Mouse (Mus musculus): ENCODE results near the gene Zfp663. TPM values are rescaled to one million over a fixed set of nuclear protein-coding genes. Genes with fewer than 3 reads are reported as not detected.

The Zfp663 gene
- total RNA-seq, 1 experiment from 2014 or later: not detected

DNA sequence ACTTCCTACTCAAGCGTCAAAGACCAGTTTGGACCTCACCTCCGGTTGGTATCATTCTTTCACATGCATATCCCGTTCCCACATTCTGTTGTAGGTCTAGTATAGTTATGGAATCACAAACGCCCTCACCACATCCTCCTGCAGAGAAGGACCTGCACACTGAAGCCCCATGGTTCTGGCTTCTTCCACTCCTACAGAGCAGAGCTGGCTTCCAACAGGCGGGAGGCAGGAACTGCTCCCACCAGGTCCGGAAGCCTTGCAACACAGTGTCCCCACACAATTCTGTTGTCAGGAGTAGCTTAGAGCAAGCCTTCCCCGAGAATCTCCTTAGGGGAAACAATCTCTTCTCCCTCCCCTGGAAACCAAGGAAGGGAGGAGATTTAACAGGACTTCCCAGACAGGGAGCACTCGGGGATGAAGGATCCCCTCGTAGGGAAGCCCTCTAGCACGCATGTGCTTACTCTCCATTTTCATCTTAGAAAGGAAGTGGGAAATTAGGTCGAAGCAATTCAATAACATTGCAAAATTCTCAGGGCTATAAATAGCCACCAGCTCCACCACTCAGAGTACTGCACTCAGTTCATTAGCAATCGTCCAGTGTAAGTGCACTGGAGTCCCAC is 47.9 kb downstream of the Zfp663 start:
- DNase-seq: no peak

DNA sequence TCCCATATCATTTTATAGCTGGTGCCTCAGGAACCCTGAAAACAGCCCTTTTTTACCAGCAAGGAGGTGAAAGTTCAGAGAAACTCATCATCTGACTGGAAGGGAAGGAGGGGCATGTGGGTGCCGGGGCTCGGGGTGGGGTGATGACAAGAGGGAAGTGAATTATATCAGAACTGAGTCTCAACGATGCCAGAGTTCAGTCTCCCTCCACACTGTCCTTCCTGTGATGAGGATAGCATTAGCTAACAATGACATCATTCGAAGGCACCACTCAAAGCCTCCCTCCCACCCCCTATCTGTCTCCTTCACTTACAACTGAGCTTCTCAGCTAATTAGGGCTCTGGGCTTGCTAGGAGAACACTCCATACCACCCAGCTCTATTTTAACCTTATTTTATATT is 49.0 kb downstream of the Zfp663 start:
- no peak for DNase-seq

DNA sequence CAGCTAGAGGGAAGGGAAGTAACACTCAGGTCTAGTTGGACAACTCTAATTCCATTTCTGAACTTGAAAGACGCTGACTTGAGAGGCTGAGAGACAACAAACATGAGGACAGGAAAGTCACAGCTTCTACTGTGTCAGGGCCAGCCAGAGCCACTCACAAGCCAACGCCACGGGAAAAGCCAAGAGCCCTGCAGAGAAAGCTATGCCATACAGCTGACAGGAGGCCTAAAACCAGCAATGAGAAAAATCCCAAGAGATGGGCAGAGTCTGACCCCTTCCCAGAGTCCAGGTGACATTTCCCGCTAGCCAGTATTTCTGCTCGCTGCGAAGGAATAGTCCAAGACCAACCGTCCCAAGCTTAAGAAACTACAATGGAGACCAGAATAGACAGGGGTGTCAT is 49.6 kb downstream of the Zfp663 start:
- no peak for DNase-seq

- no peak for DNase-seq
Observed at GRCm38 (mm10) chr2:165317621-165318263, 50.8 kb downstream of the Zfp663 start.

GRCm38 (mm10) chr2:165316837-165317473 is 51.6 kb downstream of the Zfp663 start:
- DNase-seq: peak; percentile 33

DNA sequence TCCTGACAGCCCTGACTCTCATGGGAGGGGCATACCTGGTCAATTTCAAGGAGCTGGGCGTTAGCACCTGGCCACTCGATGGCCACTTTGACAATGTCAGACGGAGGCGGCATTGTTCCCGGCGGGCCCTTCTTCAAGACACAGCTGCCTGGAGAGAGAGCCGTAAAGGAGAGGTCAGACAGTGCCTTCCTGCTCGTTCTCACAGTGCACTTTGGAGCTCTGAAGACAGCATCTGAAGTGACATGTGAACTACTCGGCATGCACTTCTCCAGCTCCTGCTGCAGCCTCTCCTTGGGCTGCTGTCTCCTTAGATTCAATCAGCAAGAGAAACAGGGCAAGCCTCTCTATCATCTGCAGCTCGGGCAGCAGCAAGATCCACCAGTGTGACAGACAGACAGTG is 52.3 kb downstream of the Zfp663 start:
- DNase-seq: no peak

DNA sequence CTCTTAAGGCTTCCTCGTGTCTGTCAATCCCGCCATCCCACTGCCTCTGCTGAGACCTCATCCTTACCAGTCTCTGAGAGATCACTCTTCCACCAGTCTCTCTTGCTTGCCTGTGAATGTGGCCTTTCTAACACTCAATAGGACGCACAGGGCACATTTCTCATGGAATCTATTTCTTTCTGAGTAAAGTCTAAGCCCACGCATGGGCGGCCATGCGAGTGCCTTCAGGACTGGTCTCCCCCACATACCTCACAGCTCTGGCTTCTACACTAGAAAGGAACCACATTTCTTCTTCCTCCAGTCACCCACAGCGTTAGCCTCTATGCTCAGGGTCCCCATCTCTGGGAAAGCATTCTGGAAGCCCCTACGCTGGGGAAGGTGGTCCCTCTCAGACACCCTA is 54.3 kb downstream of the Zfp663 start:
- DNase-seq: no peak

- no peak for DNase-seq
Observed at GRCm38 (mm10) chr2:165312381-165312780, 56.1 kb downstream of the Zfp663 start.

DNA sequence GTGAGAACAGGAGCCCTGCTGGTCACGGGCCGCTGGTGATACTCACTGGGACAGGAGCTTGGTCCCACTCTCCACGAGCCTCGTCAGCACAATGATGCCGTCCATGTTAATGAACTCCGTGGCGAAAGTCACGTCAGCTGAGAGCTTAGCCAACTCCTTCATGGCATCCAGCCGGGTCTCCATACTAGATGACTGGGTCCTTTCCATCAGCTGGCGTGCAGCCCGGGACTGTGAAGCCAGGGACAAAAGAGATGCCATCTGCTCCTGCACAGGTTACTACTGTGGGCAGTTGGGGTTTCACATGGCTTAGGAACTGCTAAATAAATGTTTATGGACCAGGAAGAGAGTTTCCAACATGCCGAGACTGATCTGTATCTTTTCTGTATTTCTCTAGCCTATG is 57.0 kb downstream of the Zfp663 start:
- DNase-seq: peak; percentile 61

- DNase-seq: no peak
Observed at GRCm38 (mm10) chr2:165310818-165311425, 57.6 kb downstream of the Zfp663 start.

- DNase-seq: no peak
Observed at GRCm38 (mm10) chr2:165307801-165308200, 60.7 kb downstream of the Zfp663 start.

GRCm38 (mm10) chr2:165305438-165305837 is 63.1 kb downstream of the Zfp663 start:
- DNase-seq: no peak

DNA sequence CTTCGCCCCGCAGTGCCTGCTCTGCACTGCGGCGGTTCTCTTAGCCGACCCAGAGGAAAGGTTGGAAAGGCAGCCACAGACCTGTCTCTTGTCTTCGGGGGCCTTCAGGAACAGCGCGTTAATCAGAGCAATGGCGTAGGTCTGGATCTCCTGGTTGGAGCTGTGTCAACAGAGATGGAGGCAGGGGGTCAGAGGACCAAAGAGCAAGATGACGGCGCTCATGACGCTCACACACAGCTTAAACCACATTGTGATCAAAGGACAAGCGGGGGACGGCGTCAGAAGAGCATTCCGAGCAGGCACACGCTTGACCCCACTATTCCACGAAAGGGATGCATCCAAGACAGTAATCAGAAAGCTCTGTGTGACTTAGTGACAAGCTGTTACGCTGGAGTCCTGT is 63.7 kb downstream of the Zfp663 start:
- no peak for DNase-seq

- DNase-seq: no peak
Observed at GRCm38 (mm10) chr2:165303354-165304012, 65.0 kb downstream of the Zfp663 start.

DNA sequence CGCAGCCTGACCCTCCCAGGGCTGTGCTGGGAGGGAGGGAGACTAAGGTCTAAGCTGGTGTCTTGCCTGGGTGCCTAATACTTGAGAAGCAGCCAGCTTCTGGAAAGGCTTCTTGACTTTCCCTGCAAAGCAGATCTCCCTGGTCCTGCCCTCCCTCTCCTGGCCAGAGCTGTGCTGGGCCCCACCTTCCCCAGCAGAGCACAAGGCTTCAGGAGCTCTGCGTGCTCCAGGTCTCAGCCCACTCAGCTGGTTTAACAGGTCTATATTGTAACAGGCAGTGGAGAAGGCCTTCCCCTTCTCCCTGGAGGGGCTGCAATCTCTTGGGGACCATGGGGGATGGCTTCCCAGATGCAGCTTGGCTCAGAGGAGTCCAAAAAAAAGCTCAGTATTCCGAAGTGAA is 67.1 kb downstream of the Zfp663 start:
- no peak for DNase-seq

Other genes starting within 250 kb of the Zfp663 start
- gene Cdh22, start 133.9 kb downstream of the Zfp663 start, total RNA-seq (2021): 0.57 and 1.2 TPM in 2 replicates
- 53.0 and 62.2 TPM in 2 replicates for gene Slc35c2, start 80.9 kb downstream of the Zfp663 start, total RNA-seq (2021)
- 27.7 and 27.9 TPM in 2 replicates for gene Elmo2, start 42.2 kb downstream of the Zfp663 start, total RNA-seq (2021)
- gene Zfp334, start 19.5 kb upstream of the Zfp663 start, total RNA-seq (2021): 5.3 and 6.3 TPM in 2 replicates
- gene Ocstamp, start 31.7 kb upstream of the Zfp663 start, total RNA-seq (2021): 0.15 TPM in 1 of 2 replicates, not detected in the other
- 0.58 and 1.5 TPM in 2 replicates for gene Slc13a3, start 104.5 kb upstream of the Zfp663 start, total RNA-seq (2021)
- gene Trp53rka, start 124.6 kb upstream of the Zfp663 start, total RNA-seq (2021): 15.4 and 16.1 TPM in 2 replicates
- gene Slc2a10, start 135.1 kb upstream of the Zfp663 start, total RNA-seq (2021): 0.43 and 0.82 TPM in 2 replicates
- 2.2 and 3.8 TPM in 2 replicates for gene Eya2, start 226.3 kb upstream of the Zfp663 start, total RNA-seq (2021)